Mouse (Mus musculus) adrenal gland (tissue): Measurements from ENCODE around the gene Lnpep.

Experiments
- intact Hi-C: fragments of 180-260 bp; cut with DNase I; formaldehyde crosslinking; loops from one replicate; pipeline ENCODE4 v1.15.1; 2025

The Lnpep gene

DNA sequence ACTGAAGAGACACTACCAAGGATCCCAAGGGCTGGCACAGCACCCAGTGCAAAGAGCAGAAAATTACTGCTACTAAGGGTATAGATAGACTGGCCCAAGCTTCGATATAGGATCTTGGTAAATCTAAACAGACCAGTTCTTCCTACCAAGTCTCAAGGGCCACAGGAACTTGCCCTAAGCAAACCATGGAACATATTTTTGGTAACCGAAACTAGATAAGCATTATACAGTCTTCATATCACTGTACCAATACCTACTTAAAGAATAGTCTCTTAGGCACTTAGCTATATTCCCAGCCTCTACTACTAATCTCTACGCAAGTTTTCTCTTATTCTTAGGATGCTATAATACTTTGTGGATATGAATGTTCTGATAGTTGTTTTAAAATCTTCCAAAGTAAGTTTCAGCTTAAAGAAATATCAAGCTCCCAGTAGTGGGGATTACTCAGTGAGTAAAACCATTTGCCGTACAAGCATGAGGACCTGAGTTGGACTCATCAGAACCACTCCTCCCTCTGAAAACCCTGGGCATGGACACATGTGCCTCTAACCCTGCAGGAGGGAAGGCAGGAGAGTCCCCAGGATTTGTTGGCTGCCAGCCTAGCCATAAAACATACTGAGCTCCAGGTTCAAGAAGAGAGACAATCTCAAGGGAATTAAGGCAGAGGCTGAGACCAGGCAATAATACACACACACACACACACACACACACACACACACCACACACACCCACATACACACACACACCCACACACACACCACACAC, 7.2 kb downstream of the Lnpep start:
- intact Hi-C loops = no loop called here

DNA sequence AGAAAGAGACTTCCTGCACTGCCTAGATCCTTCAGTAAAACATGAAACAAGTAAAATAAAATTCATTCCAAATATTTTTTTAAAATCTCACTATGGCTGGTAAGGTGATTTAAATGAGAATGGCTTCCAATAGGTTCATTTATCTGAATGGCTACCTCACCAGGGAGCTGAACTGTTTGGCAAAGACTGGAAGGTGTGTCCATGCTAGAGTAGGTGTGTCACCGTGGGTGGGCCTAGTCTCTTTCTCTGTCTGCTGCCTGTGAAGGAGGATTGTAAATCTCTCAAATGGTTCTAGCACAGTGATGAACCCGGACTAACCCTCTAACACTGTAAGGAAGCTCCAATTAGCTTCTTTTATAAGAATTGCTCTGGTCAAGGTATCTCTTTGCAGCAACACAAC, 12.5 kb downstream of the Lnpep start:
- intact Hi-C loops = no loop called here

DNA sequence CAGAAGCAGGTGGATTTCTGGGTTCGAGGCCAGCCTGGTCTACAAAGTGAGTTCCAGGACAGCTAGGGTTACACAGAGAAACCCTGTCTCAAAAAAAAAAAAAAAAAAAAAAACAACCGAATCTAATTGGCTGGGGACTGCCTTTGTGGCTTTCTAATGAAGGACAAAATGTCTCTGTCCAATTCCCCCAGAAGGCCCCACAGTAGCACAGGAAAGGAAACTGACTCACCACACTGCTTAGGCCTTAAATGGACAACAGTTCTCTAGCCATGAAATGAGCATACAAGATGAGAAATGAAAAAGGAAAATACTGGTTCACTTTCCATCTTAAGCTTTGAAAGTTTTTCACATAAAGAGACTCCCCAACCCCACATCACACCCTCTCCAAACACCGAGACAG, 15.3 kb downstream of the Lnpep start:
- intact Hi-C loops = no loop called here

DNA sequence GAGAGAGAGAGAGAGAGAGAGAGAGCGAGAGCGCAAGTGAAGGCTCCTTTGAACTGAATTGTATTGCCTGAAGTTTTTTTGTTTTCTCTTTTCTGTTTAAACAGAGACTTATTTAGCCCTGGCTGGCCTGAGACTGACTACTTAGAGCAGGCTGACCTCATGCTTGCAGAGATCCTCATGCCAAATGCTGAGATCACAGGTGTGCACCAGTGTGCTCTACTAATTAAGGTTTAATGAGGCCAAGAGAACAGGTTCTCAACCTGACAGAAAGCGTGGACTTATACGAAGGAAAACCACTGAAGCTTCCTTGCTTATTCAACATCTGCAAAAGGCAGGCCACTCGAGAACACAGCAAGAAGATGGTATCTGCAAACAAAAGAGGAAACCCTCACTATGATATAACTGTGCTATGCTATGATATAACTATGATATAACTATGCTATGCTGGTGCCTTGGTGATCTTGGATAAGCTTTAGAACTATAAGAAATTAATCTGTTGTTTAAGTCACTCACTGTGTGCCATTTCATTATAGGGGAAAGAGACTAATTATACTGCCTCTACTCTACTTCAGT, 16.3 kb downstream of the Lnpep start:
- intact Hi-C loops = no loop called here

DNA sequence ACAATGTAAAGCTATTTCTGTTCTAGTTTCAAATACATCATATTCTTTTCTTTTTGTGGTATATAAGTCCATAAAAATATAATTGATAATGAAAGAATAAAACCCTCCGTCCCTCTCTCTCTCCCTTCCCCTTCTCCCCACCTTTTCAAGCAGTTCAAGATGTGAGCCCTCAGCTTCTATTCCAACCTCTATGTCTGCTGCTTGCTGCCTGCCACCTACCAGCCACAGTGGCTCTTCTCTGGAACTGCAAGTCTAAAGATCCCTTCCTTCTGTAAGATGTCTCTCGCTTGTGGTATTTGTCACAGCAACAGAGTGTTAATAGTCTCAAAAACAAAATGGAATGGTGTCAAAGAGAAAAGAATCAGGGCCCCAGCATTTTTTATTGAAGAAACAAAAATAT, 20.3 kb downstream of the Lnpep start:
- intact Hi-C loops = no loop called here

DNA sequence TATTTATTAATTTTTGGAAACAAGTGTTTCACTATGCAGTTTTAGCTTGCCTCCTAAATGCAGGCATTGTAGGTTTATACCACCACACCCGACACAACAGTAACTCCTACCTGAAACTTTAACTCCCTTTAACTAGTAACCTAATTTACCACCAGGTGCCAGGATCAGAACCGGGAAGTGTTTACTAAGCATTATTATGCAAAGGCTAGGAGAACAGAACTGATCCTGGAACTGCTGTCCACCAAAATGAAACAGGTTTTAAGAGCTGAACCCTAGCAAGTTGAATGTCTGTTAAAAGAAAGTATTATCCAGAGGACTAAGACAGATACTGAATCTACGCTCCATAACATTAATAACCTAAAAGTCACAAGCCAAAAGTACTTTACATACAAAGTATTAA, 21.2 kb downstream of the Lnpep start:
- intact Hi-C loops = no loop called here

DNA sequence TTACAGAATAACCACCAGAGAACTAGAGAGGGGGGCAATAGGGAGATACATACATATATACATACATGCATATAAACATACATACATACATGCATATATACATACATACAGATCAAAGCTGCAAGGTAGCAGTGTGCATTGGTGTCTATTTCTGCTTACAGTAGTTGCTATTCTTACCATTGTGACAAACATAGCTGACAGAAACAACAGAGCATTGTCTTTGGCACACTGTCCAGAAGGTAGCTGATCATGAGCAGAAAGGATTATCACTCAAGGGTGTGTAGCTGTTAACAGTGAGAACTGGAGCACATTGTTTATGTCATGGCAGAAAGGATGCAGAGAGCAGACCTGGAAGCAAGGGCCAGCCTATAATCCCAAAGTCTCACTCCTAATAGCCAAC, 22.1 kb downstream of the Lnpep start:
- intact Hi-C loops = no loop called here

DNA sequence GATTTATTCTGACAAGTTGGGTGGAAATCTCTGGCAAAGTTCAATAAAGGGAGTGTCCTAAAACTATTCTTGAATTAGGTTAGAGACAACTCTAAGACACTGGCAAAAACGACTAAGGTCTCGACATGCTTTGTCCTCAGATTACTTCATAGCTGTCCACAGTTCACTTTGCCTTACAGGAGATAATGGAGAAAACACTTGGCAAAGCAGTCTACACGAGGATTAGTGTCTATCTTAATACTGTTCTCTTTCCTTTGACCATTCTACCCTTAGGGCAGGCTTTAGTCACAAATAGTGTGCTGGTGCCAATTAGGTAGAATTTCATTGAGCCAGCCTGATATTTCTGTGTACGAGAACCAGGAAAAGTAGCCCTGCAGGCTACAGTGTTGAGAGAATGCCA, 22.5 kb downstream of the Lnpep start:
- intact Hi-C loops = no loop called here

DNA sequence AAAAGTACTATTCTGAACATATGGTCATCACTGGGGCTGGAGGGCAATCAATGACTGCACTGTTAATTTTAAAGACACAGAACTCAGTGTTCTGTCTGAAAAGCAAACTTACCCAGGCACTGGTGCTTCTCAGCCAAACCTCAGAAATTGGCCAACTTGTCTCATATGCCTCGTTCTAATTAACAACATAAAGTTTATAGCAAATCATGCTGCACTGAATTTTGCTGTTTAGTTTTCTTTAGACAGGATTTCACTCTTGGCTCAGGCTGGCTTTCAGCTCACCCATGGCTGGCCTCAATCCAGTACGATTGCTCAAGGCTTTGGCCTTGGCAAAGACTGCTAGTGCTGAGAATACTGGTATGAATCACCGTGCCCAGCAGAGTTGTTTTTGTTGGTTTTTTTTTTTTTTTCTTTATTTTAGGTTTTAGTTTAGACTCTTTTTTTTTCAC, 24.0 kb downstream of the Lnpep start:
- intact Hi-C loops = no loop called here

DNA sequence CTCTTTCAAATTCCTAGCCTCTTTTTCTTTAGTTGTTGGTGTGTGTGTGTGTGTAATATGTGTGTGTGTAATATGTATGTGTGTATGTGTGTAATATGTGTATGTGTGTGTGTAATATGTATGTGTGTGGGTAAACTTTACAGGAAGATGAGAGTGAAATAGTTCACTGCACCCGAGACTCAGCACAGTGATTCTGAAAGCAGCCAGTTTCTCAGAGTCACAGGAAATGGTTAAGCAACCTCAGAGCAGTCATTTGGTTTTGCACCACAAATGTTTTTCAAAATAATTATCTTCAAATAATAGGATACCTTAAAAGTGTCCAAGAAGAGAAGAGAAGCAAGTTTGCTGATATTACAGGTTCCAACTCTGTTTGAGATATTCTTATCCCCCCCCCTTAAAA, 24.8 kb downstream of the Lnpep start:
- intact Hi-C loops = no loop called here

DNA sequence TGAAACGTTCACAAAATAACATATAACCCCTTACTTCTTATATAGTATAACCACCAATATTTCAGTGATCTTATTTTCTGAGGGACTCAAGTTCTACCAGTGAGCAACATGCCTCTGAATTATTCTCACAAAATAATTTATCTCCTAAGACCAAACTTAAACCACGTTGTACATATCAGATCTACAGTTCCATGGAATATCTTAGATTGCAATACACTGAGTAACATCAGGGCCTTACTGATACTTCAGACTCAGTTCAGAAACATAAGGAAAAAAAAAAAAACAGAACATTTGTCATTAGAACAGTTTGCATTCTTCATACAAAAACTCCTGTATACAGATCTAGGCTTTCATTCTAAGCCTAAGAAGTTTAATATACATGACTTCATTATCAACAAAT, 26.5 kb downstream of the Lnpep start:
- intact Hi-C loops = no loop called here

DNA sequence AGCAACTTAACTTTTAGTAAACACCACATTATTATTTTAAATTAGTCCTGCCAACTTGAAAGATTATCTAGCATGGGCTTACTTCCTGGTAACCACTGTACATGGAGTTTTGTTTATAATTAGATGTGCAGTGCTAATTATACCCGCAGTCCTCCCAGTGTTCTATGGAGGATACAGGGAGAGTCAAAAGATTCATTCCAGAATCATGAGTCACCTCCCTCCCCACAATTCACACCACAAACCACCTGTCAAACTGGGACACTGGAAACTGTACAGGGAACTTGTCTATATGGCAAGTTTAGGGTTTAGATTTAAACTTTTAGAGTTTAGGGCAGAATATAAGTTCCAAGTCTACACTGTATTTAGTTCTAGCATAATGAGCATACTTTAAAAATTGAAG, 31.9 kb downstream of the Lnpep start:
- intact Hi-C loops = no loop called here

DNA sequence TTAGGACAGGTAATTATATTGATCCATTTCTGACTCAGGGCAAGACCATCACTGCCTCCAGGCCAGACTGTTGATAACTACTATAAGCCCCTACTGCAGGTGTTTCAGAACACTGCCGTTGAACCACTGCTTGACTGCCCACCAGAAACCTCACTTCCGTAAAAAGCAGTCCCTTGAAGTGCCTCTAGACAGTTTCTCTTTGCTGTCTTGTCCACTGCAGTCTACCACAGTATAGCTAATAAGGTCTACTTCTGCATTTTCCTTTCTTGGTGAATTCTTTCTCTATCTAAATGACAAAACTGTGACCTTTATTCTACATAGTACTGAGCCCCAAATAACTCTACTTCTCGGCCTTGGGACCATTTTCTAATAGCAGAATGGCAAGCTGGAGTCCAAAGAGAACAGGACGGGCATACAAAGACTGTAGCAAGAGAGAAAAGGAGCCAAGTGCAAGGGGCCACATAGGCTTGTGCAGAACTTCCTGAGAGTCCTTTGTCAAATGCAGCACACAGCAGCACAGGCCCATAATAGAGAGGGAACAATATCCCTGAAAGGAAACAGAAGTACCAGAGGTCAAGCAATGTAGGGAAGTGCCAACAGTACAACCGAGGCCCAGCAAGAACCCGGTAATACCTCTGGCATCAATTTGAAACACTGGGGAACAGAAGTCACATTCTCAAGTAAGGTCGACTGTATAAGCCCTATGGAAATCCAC, 37.4 kb downstream of the Lnpep start:
- intact Hi-C loops = no loop called here

DNA sequence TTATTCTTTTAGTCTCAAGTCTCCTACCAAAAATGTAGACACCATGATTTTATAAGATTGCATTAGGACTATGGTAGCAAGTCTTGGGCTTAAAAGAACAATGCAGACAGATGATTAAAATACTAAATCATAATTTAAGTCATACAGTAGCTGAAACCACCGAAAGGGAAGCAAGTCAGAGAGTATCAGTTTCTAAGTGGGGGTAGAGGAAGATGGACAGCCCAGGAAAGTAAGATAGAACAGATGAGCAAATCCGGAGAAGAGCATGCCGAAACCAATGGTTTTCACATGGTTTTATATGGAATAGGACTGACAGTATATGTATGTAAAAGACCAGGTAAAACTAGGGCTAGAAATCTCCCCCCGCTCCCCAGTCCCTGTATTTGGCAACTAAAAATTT, 39.7 kb downstream of the Lnpep start:
- intact Hi-C loops = no loop called here

DNA sequence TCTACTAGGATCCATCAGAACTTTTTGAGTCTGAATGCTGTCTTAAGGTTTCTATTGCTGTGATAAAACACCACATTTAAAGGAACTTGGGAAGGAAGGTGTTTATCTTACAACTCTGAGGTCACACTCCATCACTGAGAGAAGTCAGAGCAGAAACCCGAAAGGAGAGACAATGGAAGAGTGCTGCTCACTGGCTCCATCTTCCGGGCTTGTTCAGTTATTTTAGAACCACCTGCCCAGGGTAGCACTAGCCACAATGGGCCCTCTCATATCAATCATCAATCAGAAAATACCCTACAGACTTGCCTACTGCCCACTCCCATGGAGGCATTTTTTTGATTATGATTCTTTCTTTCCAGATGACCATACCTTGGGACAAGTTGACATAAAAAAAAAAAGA, 41.0 kb downstream of the Lnpep start:
- intact Hi-C loops = no loop called here

DNA sequence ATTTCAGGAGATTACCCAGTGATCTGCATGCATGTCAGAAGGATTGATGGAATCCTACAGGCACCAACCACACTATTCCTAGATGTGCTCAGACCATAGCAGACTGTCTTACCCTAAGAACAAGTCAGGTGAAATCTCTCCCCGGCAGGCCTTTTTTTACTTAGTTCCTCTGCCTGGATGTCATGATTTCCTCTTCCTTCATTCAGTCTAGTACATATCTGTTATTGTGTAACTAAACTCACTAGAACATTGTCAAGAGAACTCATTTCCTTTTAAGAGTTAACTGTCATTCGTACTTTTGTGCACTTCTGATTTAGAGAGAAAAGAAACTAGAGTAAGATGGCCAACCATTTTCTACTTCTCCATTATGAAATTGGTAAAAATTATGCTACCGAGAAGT, 43.6 kb downstream of the Lnpep start:
- intact Hi-C loops = no loop called here

DNA sequence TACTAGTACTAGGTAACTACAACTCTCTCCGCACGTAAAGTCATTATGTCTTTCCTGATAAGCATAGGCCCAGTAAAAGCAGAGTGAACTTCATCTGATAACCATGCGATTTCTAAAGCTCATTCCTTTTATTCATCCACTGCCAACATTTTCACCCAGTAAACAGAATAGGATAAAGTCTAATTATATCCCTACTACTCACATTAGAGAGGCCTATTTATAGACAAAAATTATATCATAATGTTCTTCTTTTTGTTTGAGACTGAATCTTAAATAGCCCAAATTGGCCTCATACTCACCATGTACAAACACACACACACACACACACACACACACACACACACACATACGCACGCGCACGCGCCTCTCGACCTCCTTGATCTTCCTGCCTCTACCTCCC, 48.5 kb downstream of the Lnpep start:
- intact Hi-C loops = loop anchor here (10.0 kb wide), 1 partner anchor 48 kb away; the partner anchor contains the start of gene Lnpep

DNA sequence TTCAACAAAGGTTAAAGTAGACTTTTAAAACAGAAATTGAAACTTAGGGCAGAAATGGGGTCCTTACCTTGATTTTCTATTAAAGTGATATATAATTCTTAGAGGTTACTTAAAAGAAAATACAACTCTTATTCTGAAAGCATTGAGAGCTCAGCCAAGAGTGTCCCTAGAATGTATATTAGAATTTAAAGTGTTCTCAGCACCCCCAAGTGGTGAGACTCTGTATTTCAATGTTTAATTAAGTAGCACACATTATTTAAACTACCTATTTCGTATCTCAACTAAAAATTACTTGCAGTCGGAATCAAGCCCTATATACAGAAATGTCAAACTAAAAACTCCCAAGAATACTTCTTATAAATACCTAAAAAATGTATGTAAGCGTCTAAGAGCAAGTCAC, 57.8 kb downstream of the Lnpep start:
- intact Hi-C loops = loop anchor here (10.0 kb wide), 1 partner anchor 172 kb away; no protein-coding TSS in a partner anchor

DNA sequence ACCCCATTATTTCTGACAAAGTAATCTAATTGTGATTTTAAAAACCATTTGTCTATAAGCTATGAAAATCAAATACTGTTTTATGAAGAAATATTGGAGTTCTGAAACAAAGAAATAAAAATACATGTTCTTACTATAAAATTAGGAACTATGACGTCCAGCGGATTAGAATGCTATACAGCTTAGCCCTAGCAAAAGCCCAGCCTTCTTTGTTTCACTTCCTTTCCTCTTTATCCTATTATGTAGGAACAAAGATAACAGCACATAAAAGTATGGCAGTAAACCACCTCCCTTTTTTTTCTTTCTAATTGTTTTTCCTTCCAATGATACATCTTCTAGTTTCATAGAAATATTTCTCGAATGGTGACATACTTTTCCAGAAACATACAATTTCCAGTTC, 75.9 kb downstream of the Lnpep start:
- intact Hi-C loops = no loop called here

DNA sequence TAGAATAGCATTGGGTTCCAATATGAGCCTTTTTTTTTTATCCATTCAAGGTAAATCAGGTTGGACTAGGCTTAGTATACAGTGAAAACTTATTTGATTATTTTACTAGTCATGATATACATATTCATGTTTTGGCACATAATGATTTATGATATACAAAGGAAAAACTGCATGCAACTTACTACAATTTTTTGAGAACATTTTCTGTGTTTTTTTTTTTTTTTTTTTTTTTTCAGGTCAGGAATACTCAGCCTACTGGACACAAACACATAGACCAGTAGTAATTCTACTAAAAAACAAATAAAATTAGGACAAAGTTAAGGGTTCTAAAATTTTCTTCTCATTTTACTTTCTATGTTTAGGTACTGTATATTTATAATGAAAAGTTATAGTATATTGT, 93.5 kb downstream of the Lnpep start:
- intact Hi-C loops = no loop called here

DNA sequence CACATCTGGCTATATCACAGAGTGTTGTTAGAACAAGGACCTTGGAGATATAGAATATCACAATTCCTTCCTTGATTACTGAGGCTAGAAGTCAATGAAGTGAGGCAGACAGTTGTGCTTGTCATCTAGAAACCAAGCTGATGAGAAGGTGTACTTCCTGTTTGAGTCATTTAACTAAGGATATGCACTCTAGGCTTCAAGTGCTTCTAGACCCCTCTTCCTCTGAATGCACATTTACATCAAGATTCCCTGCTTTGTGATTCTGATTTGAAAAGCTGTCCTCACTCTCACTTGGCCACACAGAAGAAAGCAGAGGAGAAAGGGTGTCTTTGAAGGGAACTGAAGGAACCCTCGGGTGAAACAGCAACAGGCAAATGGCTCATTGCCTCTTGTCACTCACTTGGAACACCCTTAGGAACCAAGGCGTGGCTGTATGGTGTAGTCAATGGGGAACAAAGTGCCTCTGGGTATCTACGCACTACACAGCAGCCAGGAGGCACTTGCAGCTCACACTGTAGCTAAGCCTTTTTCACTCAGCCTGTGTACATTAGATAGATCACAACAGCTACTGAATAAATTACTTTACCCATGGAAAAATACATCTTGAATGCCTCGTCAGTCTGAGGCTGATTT, 108.3 kb downstream of the Lnpep start:
- intact Hi-C loops = no loop called here

DNA sequence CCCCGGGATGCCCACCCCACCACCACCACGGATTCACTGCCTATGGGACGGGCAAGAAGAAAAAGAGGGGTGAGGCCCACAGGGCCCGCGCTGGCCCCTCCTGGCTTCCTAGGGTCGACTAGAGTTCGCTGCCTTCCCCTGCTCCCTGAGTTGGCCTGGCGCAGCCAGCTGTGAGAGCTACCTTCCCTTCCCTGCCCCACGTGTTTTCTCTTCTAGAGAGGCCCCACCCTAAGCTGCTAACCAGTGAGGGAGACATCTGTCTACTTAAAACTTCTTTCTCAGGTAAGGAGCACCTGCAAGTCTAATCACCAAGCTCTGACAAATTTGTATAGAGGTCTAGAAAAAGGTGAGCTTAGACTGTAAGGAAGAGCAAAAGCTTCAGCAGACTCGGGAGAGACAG, 118.2 kb downstream of the Lnpep start:
- intact Hi-C loops = no loop called here
